Mouse (Mus musculus) lung, adult 2 months (tissue): ENCODE results near the gene Ssh1. TPM values are rescaled to one million over a fixed set of nuclear protein-coding genes. Genes with fewer than 3 reads are reported as not detected.

ENCODE experiments used
- DNase-seq: peaks from one replicate; pipeline ENCODE4 v3.0.0; 2022
- H3K4me1 ChIP-seq: fragments of 200-500 bp; 2 replicates; pipeline ENCODE4 v1.6.1; 2011; ENCODE audit warnings: low read length; ENCODE audit not compliant: control insufficient read depth, insufficient read depth
- H3K4me3 ChIP-seq: fragments of 200-500 bp; replicated peaks from 2 replicates; pipeline ENCODE3; 2011; ENCODE audit warnings: low read depth, mild to moderate bottlenecking, control low read depth, low read length; ENCODE audit errors: extremely low read depth
- CTCF ChIP-seq: fragments of 200-500 bp; IDR thresholded peaks from 2 replicates; pipeline ENCODE4 v1.5.1; 2011; ENCODE audit warnings: mild to moderate bottlenecking, low read length, control low read depth; ENCODE audit not compliant: insufficient read depth
- POLR2A ChIP-seq: fragments of 200-500 bp; IDR thresholded peaks from 2 replicates; pipeline ENCODE4 v1.6.1; 2011; ENCODE audit warnings: low read depth, mild to moderate bottlenecking, control low read depth, low read length, borderline replicate concordance; ENCODE audit errors: extremely low read depth
- WGBS: fragments of 180-500 bp; shearing (Covaris S2); methylation state at CpG from one replicate; pipeline ENCODE4 v1.1.7; 2018; 5-methylcytosine and 5-hydroxymethylcytosine counted together
- polyA plus RNA-seq: library from polyadenylated mRNA; depleted of rRNA; stranded (reverse); fragments of >200 nt; gene quantifications from 2 replicates; pipeline ENCODE4 v1.2.3, GENCODE M21; 2012

Gene Ssh1
- polyA plus RNA-seq, 1 experiment: 27.3 TPM

GRCm38 (mm10) chr5:113972589-113973515, 20.8 kb downstream of the Ssh1 start:
- Histone ChIP-seq H3K4me3 (peak overlapping the region; percentile 20), H3K4me1 (peaks cover 32% of the 10 kb centered on the region)
- 21% methylated on average over 18 of the region's 18 CpGs for WGBS
- DNase-seq: peak; percentile 28
- TF ChIP-seq CTCF (no peak), POLR2A (no peak)

DNA sequence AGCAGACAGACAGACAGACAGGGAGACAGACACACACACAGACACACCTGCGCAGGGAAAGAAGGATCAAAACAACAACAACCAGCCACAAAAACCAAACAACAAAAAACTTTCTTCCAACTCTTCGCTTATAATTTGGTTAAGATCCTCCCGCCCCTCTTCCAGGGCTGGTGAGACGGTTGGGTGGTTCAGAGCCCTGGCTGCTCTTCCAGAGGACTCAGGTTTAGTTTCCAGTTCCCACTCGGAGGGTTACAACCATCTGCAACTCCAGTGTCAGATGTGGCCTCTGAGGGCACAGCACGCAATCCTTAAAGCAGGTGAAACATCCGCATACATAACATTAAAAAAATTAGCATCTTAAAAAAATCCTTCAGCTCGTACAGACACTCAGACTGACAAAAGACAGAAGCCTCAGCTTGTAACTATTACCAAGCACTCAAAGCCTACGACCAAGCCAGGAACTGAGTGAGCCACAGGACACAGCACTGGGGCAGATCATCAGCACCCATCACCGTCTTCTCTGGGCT, 22.2 kb downstream of the Ssh1 start:
- no peak for DNase-seq
- 80% methylated on average over 10 of the region's 10 CpGs for WGBS
- H3K4me3 ChIP-seq: no peak overlapping the region
- TF ChIP-seq CTCF (no peak), POLR2A (no peak)
- peaks cover 27% of the 10 kb centered on the region for H3K4me1 ChIP-seq

- WGBS: 69% methylated on average over 11 of the region's 11 CpGs
- TF ChIP-seq POLR2A (no peak), CTCF (no peak)
- DNase-seq: no peak
- Histone ChIP-seq H3K4me1 (peaks cover 3% of the 10 kb centered on the region), H3K4me3 (no peak overlapping the region)
Observed at GRCm38 (mm10) chr5:113968371-113968770, 25.3 kb downstream of the Ssh1 start.

DNA sequence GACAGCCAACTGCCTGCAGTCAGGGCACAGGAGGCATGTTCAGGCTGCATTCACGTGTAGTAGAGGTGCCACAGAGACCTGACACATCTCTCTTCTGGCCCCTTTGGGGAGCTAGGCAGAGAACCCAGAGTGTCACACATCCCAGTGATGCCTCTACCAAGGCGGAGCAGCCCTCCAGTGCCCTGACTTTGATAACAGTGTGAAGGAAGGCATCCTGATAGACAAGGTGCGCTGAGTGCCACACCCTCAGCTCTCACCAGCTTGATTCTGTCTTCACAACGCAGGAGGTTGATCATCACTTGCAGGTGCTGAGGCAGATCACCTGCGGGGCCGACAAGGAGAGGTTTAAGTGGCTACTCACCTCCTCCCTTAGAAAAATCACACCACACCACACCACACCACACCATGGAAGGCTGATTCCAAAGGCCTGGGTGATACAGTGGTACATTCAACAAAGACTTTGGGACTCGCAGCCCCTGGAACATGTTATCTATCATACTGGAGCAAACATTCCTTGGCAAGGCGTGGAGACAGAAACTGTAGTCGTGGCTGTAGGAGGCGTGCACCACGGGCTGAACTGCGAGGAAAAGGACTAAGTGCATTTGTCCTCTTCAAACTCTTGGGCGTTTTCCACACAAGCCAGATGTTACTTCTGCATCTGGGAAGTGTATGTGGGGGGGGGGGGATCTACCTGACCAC, 27.1 kb downstream of the Ssh1 start:
- TF ChIP-seq POLR2A (no peak), CTCF (no peak)
- 71% methylated on average over 13 of the region's 13 CpGs for WGBS
- no peak for DNase-seq
- H3K4me1 ChIP-seq: no peaks in the 10 kb centered on the region; the same call in 1 of the 2 replicates
- H3K4me3 ChIP-seq: no peak overlapping the region

GRCm38 (mm10) chr5:113965659-113966185, 28.0 kb downstream of the Ssh1 start:
- H3K4me3 ChIP-seq: no peak overlapping the region
- WGBS: 94% methylated on average over 7 of the region's 7 CpGs
- no peaks in the 10 kb centered on the region; the same call in 1 of the 2 replicates for H3K4me1 ChIP-seq
- no peak for TF ChIP-seq POLR2A
- DNase-seq: no peak

- TF ChIP-seq POLR2A (no peak), CTCF (no peak)
- 82% methylated on average over 14 of the region's 14 CpGs for WGBS
Observed at GRCm38 (mm10) chr5:113964972-113965371, 28.7 kb downstream of the Ssh1 start.

DNA sequence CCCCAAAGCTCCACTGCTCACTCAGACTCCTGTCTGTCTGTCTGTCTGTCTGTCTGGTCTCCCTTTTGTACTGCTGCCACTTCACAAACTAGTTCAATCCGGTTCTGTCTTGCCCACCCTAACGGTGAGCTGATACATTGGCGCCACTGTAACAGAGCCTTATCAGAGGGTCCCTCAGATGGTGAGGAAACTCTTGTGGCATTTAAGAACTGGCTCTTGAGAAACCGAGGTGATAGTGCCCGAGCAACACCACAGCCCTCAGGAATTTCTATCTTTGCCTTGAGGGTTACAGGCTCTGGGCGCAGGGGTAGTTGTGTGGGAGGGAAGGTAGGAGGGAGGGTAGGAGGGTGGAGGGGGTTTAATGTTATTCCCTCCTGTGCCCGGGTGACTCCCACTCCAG, 31.9 kb downstream of the Ssh1 start:
- WGBS: 66% methylated on average over 7 of the region's 7 CpGs
- H3K4me1 ChIP-seq: no peaks in the 10 kb centered on the region
- H3K4me3 ChIP-seq: no peak overlapping the region
- no peak for DNase-seq
- TF ChIP-seq CTCF: no peak
- no peak for TF ChIP-seq POLR2A

More at GRCm38 (mm10) chr5:113964972-113965371, 28.7 kb downstream of the Ssh1 start:
- Histone ChIP-seq H3K4me1 (no peaks in the 10 kb centered on the region; the same call in 1 of the 2 replicates), H3K4me3 (no peak overlapping the region)
- DNase-seq: no peak

DNA sequence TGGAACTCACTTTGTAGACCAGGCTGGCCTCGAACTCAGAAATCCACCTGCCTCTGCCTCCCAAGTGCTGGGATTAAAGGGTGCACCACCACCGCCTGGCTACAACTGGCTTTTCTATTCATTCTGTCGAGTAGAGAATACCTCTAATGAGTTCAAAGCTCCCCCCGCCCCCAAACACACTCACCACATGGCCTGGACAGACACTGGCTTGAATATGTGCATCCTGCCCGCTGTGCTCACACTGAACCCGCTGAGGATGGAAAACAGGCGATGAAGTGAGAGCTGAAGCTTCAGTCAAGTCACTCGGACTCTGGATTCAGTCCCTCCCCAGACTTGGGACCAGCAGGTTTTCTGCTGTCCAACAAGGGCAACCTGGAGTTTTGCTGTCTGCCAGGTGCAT, 33.3 kb downstream of the Ssh1 start:
- TF ChIP-seq POLR2A: no peak
- Histone ChIP-seq H3K4me1 (no peaks in the 10 kb centered on the region), H3K4me3 (no peak overlapping the region)
- WGBS: 81% methylated on average over 8 of the region's 8 CpGs
- DNase-seq: no peak

DNA sequence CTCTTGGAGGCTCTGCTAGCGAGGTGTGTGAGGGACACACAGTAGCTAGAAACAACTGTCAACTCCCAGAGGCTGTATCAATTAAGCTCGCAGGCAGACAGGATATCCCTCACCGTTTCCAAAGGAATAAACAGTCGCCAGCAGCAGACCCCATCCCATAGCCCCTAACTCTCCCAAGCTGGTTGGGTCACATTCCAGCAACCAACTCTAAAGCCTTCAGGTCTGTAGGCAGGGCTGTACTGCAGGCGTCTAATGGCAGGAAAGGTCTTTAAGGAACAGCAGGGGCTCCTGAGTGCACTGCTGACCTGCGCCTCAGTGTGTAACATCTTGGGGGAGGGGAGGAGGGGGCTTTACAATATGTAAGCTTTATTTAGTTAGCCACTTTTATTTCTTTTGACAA, 34.7 kb downstream of the Ssh1 start:
- DNase-seq: no peak
- TF ChIP-seq CTCF: no peak
- TF ChIP-seq POLR2A: no peak
- no peak overlapping the region for H3K4me3 ChIP-seq
- 46% methylated on average over 6 of the region's 6 CpGs for WGBS
- H3K4me1 ChIP-seq: peaks cover 3% of the 10 kb centered on the region
